Mouse (Mus musculus) intestine, embryonic 14.5 days (tissue): ENCODE results near the gene Ift122. TPM values are rescaled to one million over a fixed set of nuclear protein-coding genes. Genes with fewer than 3 reads are reported as not detected.
"Not testable (repeated sequence)": the region's sequence is repeated elsewhere in the genome, so short reads cannot be mapped to it uniquely, and the experiment has no call there.

ENCODE experiments used
- ATAC-seq: fragments of 200-750 bp; cut with Nextera tagmentation; replicated peaks from 2 replicates; pipeline ENCODE4 v1.8.0; 2017; ENCODE audit warnings: low read depth, moderate number of reproducible peaks, moderate TSS enrichment, moderate library complexity; ENCODE audit not compliant: low FRiP score, low TSS enrichment
- DNase-seq: peaks from one replicate; pipeline ENCODE4 v3.0.0-alpha.2; 2018; ENCODE audit warnings: low spot score
- H3K27ac ChIP-seq: fragments of 300-500 bp; sonication (generic); 2 replicates; pipeline ENCODE4 v1.5.1; 2014; ENCODE audit warnings: low read depth, mild to moderate bottlenecking, control low read depth
- H3K27me3 ChIP-seq: fragments of 300-500 bp; sonication (generic); replicated peaks from 2 replicates; pipeline ENCODE4 v1.6.1; 2014; ENCODE audit warnings: low read length, control low read depth; ENCODE audit not compliant: control insufficient read depth, insufficient read depth
- H3K36me3 ChIP-seq: fragments of 300-500 bp; sonication (generic); 2 replicates; pipeline ENCODE4 v1.6.1; 2014; ENCODE audit warnings: low read length, control low read depth; ENCODE audit not compliant: control insufficient read depth, insufficient read depth
- H3K4me1 ChIP-seq: fragments of 300-500 bp; sonication (generic); replicated peaks from 2 replicates; pipeline ENCODE4 v1.6.1; 2014; ENCODE audit warnings: low read length, control low read depth, mixed read lengths; ENCODE audit not compliant: control insufficient read depth, insufficient read depth
- H3K4me2 ChIP-seq: fragments of 300-500 bp; sonication (generic); 2 replicates; pipeline ENCODE4 v1.6.1; 2014; ENCODE audit warnings: low read length
- H3K4me3 ChIP-seq: fragments of 300-500 bp; sonication (generic); 2 replicates; pipeline ENCODE4 v1.5.1; 2014; ENCODE audit warnings: low read depth, low read length, control low read depth, mixed read lengths
- H3K9ac ChIP-seq: fragments of 300-500 bp; sonication (generic); 2 replicates; pipeline ENCODE4 v1.6.1; 2014; ENCODE audit warnings: mild to moderate bottlenecking, low read length
- H3K9me3 ChIP-seq: fragments of 300-500 bp; sonication (generic); 2 replicates; pipeline ENCODE4 v1.6.1; 2016; ENCODE audit warnings: low read length, control low read depth; ENCODE audit not compliant: control insufficient read depth
- WGBS: fragments of 180-500 bp; shearing (Covaris S2); extraction: QIAGEN DNeasy Blood & Tissue Kit; methylation state at CpG from one replicate; pipeline ENCODE4 v1.1.7; 2014; 5-methylcytosine and 5-hydroxymethylcytosine counted together
- polyA plus RNA-seq: library from polyadenylated mRNA; unstranded; fragments of >200 nt; fragmentation: Nextera tagmentation; extraction: Ambion mirVana; gene quantifications from 2 replicates; pipeline ENCODE4 v1.2.1, GENCODE M21; 2014

The Ift122 gene
- polyA plus RNA-seq, 1 experiment from 2014 or later, result 18.4 TPM

- no peak for DNase-seq
- H3K36me3 ChIP-seq, result 0 out of 2 replicates have a peak, but pooled peaks cover 3% of the 10 kb centered on the region
- H3K4me2 ChIP-seq, result no peak overlapping the region
- no peak overlapping the region for H3K9ac ChIP-seq
- H3K4me1 ChIP-seq, result peaks cover 33% of the 10 kb centered on the region
- no peaks in the 10 kb centered on the region for H3K27me3 ChIP-seq
- ATAC-seq, result no peak
- H3K27ac ChIP-seq, result peak overlapping the region; percentile 69
- 79% methylated on average over 3 of the region's 3 CpGs for WGBS
- no peaks in the 10 kb centered on the region for H3K9me3 ChIP-seq
- no peak overlapping the region for H3K4me3 ChIP-seq
Observed at GRCm38 (mm10) chr6:115855733-115856360, 2.6 kb downstream of the Ift122 start.

GRCm38 (mm10) chr6:115856361-115856745 lies 3.1 kb downstream of the Ift122 start:
- H3K4me1 ChIP-seq, result peaks cover 33% of the 10 kb centered on the region
- DNase-seq (peak; percentile 58), ATAC-seq (no peak)
- no peak overlapping the region for H3K4me3 ChIP-seq
- H3K4me2 ChIP-seq, result no peak overlapping the region
- H3K9ac ChIP-seq, result no peak overlapping the region
- H3K27ac ChIP-seq, result peak overlapping the region; percentile 69
- no peaks in the 10 kb centered on the region for H3K36me3 ChIP-seq
- WGBS, result 48% methylated on average over 4 of the region's 4 CpGs
- no peaks in the 10 kb centered on the region for H3K9me3 ChIP-seq
- H3K27me3 ChIP-seq, result no peaks in the 10 kb centered on the region

- no peaks in the 10 kb centered on the region for H3K27me3 ChIP-seq
- H3K4me3 ChIP-seq, result no peak overlapping the region
- WGBS, result 44% methylated on average over 4 of the region's 4 CpGs
- no peak overlapping the region for H3K4me2 ChIP-seq
- H3K9me3 ChIP-seq, result no peaks in the 10 kb centered on the region
- ATAC-seq (no peak), DNase-seq (no peak)
- H3K36me3 ChIP-seq, result no peaks in the 10 kb centered on the region
- H3K9ac ChIP-seq, result no peak overlapping the region
- H3K4me1 ChIP-seq, result peaks cover 48% of the 10 kb centered on the region
- H3K27ac ChIP-seq, result no peak overlapping the region
Observed at GRCm38 (mm10) chr6:115859258-115859657, 6.0 kb downstream of the Ift122 start.

GRCm38 (mm10) chr6:115860027-115860556 lies 6.8 kb downstream of the Ift122 start:
- ATAC-seq, result no peak
- H3K4me1 ChIP-seq, result peaks cover 48% of the 10 kb centered on the region
- no peak overlapping the region for H3K27ac ChIP-seq
- 57% methylated on average over 7 of the region's 7 CpGs for WGBS
- DNase-seq, result no peak
- H3K9ac ChIP-seq, result no peak overlapping the region
- H3K36me3 ChIP-seq, result no peaks in the 10 kb centered on the region
- H3K4me2 ChIP-seq, result no peak overlapping the region
- no peak overlapping the region for H3K4me3 ChIP-seq
- no peaks in the 10 kb centered on the region for H3K27me3 ChIP-seq
- H3K9me3 ChIP-seq, result no peaks in the 10 kb centered on the region

GRCm38 (mm10) chr6:115863340-115863841 lies 10.1 kb downstream of the Ift122 start:
- Histone ChIP-seq H3K27ac (peak overlapping the region; percentile 82), H3K9me3 (no peaks in the 10 kb centered on the region), H3K4me3 (no peak overlapping the region), H3K27me3 (no peaks in the 10 kb centered on the region), H3K4me2 (no peak overlapping the region), H3K4me1 (peaks cover 35% of the 10 kb centered on the region), H3K36me3 (no peaks in the 10 kb centered on the region), H3K9ac (no peak overlapping the region)
- ATAC-seq, result peak; percentile 59; the same call in 1 of the 2 replicates
- WGBS, result 39% methylated on average over 7 of the region's 7 CpGs
- no peak for DNase-seq

GRCm38 (mm10) chr6:115865246-115865645 lies 12.0 kb downstream of the Ift122 start:
- no peak overlapping the region for H3K4me2 ChIP-seq
- no peaks in the 10 kb centered on the region for H3K9me3 ChIP-seq
- no peak overlapping the region for H3K4me3 ChIP-seq
- DNase-seq (no peak), ATAC-seq (no peak)
- H3K4me1 ChIP-seq, result peaks cover 23% of the 10 kb centered on the region
- H3K36me3 ChIP-seq, result no peaks in the 10 kb centered on the region
- H3K27ac ChIP-seq, result no peak overlapping the region
- H3K27me3 ChIP-seq, result no peaks in the 10 kb centered on the region
- 95% methylated on average over 4 of the region's 4 CpGs for WGBS
- H3K9ac ChIP-seq, result no peak overlapping the region

- not testable (repeated sequence) for H3K36me3 ChIP-seq, DNase-seq, H3K27ac ChIP-seq, H3K4me3 ChIP-seq, H3K9me3 ChIP-seq, ATAC-seq, H3K27me3 ChIP-seq, H3K9ac ChIP-seq, H3K4me2 ChIP-seq
- no CpG with 5 or more reads among the region's 3 CpGs for WGBS
- H3K4me1 ChIP-seq, result peaks cover 17% of the 10 kb centered on the region; the same call in 1 of the 2 replicates
Observed at GRCm38 (mm10) chr6:115867157-115867556, 13.9 kb downstream of the Ift122 start.

- not testable (repeated sequence) for H3K27me3 ChIP-seq, H3K9ac ChIP-seq, ATAC-seq, DNase-seq, H3K9me3 ChIP-seq, H3K4me3 ChIP-seq, H3K4me1 ChIP-seq, H3K27ac ChIP-seq, H3K36me3 ChIP-seq, H3K4me2 ChIP-seq
- WGBS, result no CpG with 5 or more reads among the region's 3 CpGs
Observed at GRCm38 (mm10) chr6:115871318-115871717, 18.0 kb downstream of the Ift122 start.

GRCm38 (mm10) chr6:115877239-115877638 lies 24.0 kb downstream of the Ift122 start:
- Histone ChIP-seq H3K27ac (no peak overlapping the region), H3K9ac (no peak overlapping the region), H3K9me3 (no peaks in the 10 kb centered on the region), H3K36me3 (peaks cover 31% of the 10 kb centered on the region), H3K4me2 (no peak overlapping the region), H3K4me3 (no peak overlapping the region), H3K4me1 (no peaks in the 10 kb centered on the region; the same call in 1 of the 2 replicates), H3K27me3 (no peaks in the 10 kb centered on the region)
- WGBS, result 86% methylated on average over 2 of the region's 2 CpGs
- ATAC-seq (no peak), DNase-seq (no peak)
